Mouse (Mus musculus): ENCODE data around the gene Pgm3.

DNA sequence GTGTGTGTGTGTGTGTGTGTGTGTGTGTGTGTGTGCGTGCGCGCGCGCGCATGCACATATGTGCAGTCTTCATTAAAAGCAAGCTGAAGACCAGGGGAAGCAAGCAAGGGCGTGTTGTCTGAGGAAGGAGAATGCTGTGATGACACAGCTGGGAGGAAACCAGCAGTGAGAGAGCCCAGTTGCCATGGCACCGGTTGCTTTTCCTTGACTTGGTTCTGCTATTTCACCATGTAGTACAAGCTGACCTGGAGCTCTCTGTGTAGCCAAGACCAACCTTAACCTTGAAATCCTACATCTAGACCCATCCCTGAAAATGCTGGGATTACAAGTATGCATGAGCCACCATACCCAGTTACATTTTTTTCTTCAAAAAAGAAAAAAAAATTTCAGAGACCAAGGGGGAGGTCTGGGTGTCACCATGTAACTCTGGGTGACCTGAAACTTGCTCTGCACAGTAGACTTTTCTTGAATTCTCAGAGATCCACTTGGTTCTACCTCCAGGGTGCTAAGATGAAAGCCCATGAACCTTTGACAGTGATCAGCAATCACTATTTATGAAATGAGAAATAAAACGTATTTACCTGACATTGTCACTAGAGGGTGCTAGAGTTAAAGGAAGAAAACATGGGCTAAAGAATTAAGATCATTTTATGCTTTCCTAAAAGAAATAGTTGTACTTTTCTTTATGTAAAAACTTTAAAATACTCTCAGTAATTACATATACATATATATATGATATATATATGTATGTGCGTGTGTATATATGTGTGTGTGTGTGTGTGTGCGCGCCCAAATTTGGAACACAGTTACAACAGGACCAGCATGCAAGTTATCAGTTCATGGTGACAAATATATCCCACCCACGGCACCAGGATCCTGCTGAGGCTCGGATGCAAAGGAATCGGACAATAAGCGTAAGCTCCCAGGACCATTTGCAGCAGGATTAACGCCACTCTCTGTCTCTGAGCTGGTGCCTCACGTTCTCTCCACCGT is 21.3 kb upstream of the Pgm3 start:
- TF ChIP-seq GATA1 (IDR thresholded peaks at IDR 0.05; ENCODE audit: low read length) (no peak), TAL1 (IDR thresholded peaks at IDR 0.05; ENCODE audit: low read length) (no peak)
